Mouse (Mus musculus): ENCODE measurements at regions not wholly inside any gene's neighbourhood (a gene's known extent, or its start where the extent isn't known, plus 50 kb on each side); places are given as distances from the start of the nearest gene placed in this dataset.
A peak's percentile ranks its signal among the peaks of the same experiment; 100 is the strongest.
"Not testable (repeated sequence)": the region's sequence is repeated elsewhere in the genome, so short reads cannot be mapped to it uniquely, and the experiment has no call there.

GRCm38 (mm10) chr8:39426770-39427169 lies 1248.1 kb upstream of the Adam24 start:
- Histone ChIP-seq H3K4me3 (ENCODE audit: low read depth, low read length) (no peak overlapping the region), H3K4me1 (replicated peaks; ENCODE audit: control insufficient read depth, insufficient read depth) (no peaks in the 10 kb centered on the region), H3K4me2 (replicated peaks; ENCODE audit: low read depth) (no peak overlapping the region), H3K27me3 (ENCODE audit: control insufficient read depth, insufficient read depth, low read length) (no peaks in the 10 kb centered on the region), H3K9ac (ENCODE audit: low read length) (no peak overlapping the region), H3K9me3 (ENCODE audit: control insufficient read depth, low read length) (no peaks in the 10 kb centered on the region), H3K36me3 (ENCODE audit: control insufficient read depth, insufficient read depth, low read length) (no peaks in the 10 kb centered on the region), H3K27ac (replicated peaks) (no peak overlapping the region)
- DNase-seq (ENCODE audit: low spot score) (no peak), ATAC-seq (ENCODE audit: low FRiP score, low TSS enrichment) (no peak)
- 86% methylated on average over 2 of the region's 2 CpGs for WGBS
- no peak for TF ChIP-seq EP300 (optimal IDR thresholded peaks at IDR 0.05)
- no peak for TF ChIP-seq CTCF (IDR thresholded peaks at IDR 0.05; ENCODE audit: low read depth)

DNA sequence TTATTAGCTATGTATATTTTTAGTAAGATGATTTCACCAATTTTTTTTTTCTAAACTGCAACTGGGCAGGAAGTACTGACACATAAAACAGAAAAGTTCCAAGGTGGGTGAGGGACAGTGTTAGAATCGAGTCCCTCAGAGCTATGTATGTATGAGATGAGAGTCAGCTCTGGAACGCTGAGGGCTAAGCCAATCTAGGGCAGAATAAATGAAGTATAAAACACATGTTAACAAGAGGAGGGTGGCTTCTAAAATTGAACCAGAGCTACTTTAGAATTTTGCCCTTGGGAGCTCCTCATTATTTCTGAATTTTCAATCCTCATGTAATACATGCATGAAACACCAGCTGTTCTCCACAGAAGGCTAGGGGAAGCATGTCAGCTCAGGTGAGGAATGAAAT lies 1247.5 kb upstream of the Adam24 start:
- Histone ChIP-seq H3K4me2 (replicated peaks; ENCODE audit: low read depth) (no peak overlapping the region), H3K36me3 (ENCODE audit: control insufficient read depth, insufficient read depth, low read length) (no peaks in the 10 kb centered on the region), H3K9me3 (ENCODE audit: control insufficient read depth, low read length) (no peaks in the 10 kb centered on the region), H3K27me3 (ENCODE audit: control insufficient read depth, insufficient read depth, low read length) (no peaks in the 10 kb centered on the region), H3K27ac (replicated peaks) (no peak overlapping the region), H3K4me1 (replicated peaks; ENCODE audit: control insufficient read depth, insufficient read depth) (no peaks in the 10 kb centered on the region), H3K9ac (ENCODE audit: low read length) (no peak overlapping the region), H3K4me3 (ENCODE audit: low read depth, low read length) (no peak overlapping the region)
- ATAC-seq (ENCODE audit: low FRiP score, low TSS enrichment) (no peak), DNase-seq (ENCODE audit: low spot score) (no peak)
- 80% methylated on average over 2 of the region's 2 CpGs for WGBS
- TF ChIP-seq EP300 (optimal IDR thresholded peaks at IDR 0.05) (no peak), CTCF (IDR thresholded peaks at IDR 0.05; ENCODE audit: low read depth) (no peak)

DNA sequence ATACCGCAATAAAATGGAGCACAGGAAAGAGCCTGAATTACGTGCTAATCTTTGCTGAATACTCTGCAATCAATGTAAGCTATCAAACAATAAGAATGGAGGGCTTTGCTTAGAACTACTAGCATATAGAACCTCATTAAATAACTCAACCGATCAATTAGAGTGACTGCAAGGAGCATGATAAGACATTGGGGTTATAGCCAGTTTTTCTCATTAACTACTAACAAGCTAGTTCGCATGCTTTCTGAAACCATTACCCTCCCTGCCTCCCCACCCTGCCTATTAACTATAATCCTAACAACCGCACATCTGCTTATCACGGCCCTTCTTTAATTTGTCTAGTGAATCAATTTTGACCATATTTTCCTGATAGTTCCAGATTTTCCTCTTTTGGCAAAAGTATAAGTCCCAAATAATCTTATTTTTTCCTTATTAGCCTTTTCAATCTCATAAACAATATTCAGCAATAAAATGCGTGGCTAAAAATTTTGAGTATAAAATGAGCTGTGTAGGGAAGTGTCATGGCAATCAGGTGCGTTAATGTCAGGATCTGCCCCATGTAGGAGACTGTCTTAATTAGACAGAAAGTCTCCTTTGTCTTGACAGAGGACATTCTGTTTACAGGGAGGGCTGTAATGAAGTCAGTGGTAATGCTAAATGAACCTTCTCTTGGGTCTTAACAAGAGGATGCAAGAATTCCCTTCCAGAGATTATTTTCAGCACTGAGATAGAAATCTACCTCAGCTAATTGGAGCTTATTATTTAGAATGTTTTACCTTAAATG lies 1234.1 kb upstream of the Adam24 start:
- Histone ChIP-seq H3K27me3 (ENCODE audit: control insufficient read depth, insufficient read depth, low read length) (no peaks in the 10 kb centered on the region), H3K27ac (replicated peaks) (no peak overlapping the region), H3K36me3 (ENCODE audit: control insufficient read depth, insufficient read depth, low read length) (no peaks in the 10 kb centered on the region), H3K4me3 (ENCODE audit: low read depth, low read length) (no peak overlapping the region), H3K4me1 (replicated peaks; ENCODE audit: control insufficient read depth, insufficient read depth) (no peaks in the 10 kb centered on the region), H3K9me3 (ENCODE audit: control insufficient read depth, low read length) (no peaks in the 10 kb centered on the region), H3K4me2 (replicated peaks; ENCODE audit: low read depth) (no peak overlapping the region), H3K9ac (ENCODE audit: low read length) (no peak overlapping the region)
- DNase-seq (ENCODE audit: low spot score) (no peak), ATAC-seq (ENCODE audit: low FRiP score, low TSS enrichment) (no peak)
- WGBS: 85% methylated on average over 8 of the region's 8 CpGs
- TF ChIP-seq CTCF (IDR thresholded peaks at IDR 0.05; ENCODE audit: low read depth) (no peak), EP300 (optimal IDR thresholded peaks at IDR 0.05) (no peak)

GRCm38 (mm10) chr8:39491139-39491538 lies 1183.7 kb upstream of the Adam24 start:
- not testable (repeated sequence) for H3K36me3 ChIP-seq (ENCODE audit: control insufficient read depth, insufficient read depth, low read length); ATAC-seq (ENCODE audit: low FRiP score, low TSS enrichment); H3K4me3 ChIP-seq (ENCODE audit: low read depth, low read length); H3K9ac ChIP-seq (ENCODE audit: low read length); H3K27ac ChIP-seq (replicated peaks); H3K4me2 ChIP-seq (replicated peaks; ENCODE audit: low read depth); DNase-seq (ENCODE audit: low spot score); H3K4me1 ChIP-seq (replicated peaks; ENCODE audit: control insufficient read depth, insufficient read depth); H3K9me3 ChIP-seq (ENCODE audit: control insufficient read depth, low read length); H3K27me3 ChIP-seq (ENCODE audit: control insufficient read depth, insufficient read depth, low read length)
- 31% methylated on average over 8 of the region's 8 CpGs for WGBS

GRCm38 (mm10) chr8:39500419-39500818 lies 1174.5 kb upstream of the Adam24 start:
- H3K27ac ChIP-seq (replicated peaks): no peak overlapping the region
- H3K4me2 ChIP-seq (replicated peaks; ENCODE audit: low read depth): no peak overlapping the region
- ATAC-seq (ENCODE audit: low FRiP score, low TSS enrichment): no peak
- no peaks in the 10 kb centered on the region for H3K36me3 ChIP-seq (ENCODE audit: control insufficient read depth, insufficient read depth, low read length)
- no peaks in the 10 kb centered on the region for H3K9me3 ChIP-seq (ENCODE audit: control insufficient read depth, low read length)
- no peak overlapping the region for H3K4me3 ChIP-seq (ENCODE audit: low read depth, low read length)
- no peak for DNase-seq (ENCODE audit: low spot score)
- no peaks in the 10 kb centered on the region for H3K27me3 ChIP-seq (ENCODE audit: control insufficient read depth, insufficient read depth, low read length)
- peak; percentile 52 for TF ChIP-seq CTCF (IDR thresholded peaks at IDR 0.05; ENCODE audit: low read depth)
- no peak for TF ChIP-seq EP300 (optimal IDR thresholded peaks at IDR 0.05)
- no peak overlapping the region for H3K9ac ChIP-seq (ENCODE audit: low read length)
- H3K4me1 ChIP-seq (replicated peaks; ENCODE audit: control insufficient read depth, insufficient read depth): no peaks in the 10 kb centered on the region

DNA sequence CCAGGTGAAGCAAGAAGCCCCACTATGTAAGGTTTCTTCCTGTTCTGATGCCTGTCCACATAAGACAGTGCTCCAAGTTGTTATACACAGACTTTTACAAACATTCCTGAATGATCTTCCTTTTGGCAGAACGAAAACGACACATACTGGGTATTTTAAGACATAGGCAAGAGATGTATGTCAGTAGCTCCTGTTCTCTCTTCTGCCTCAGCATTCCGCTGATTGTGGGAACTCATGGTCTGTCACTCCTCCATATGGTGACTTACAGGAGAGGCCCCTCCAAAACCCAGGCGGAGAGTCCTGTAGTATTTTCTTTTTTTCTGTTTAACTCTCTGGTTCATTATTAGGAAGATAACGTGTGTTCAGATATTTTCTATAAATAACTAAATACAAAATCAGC lies 1170.6 kb upstream of the Adam24 start:
- H3K4me3 ChIP-seq (ENCODE audit: low read depth, low read length): no peak overlapping the region
- no peak overlapping the region for H3K4me2 ChIP-seq (replicated peaks; ENCODE audit: low read depth)
- H3K9ac ChIP-seq (ENCODE audit: low read length): no peak overlapping the region
- TF ChIP-seq CTCF (IDR thresholded peaks at IDR 0.05; ENCODE audit: low read depth) (no peak), EP300 (optimal IDR thresholded peaks at IDR 0.05) (no peak)
- no peaks in the 10 kb centered on the region for H3K4me1 ChIP-seq (replicated peaks; ENCODE audit: control insufficient read depth, insufficient read depth)
- no peaks in the 10 kb centered on the region for H3K27me3 ChIP-seq (ENCODE audit: control insufficient read depth, insufficient read depth, low read length)
- 72% methylated on average over 5 of the region's 5 CpGs for WGBS
- no peak overlapping the region for H3K27ac ChIP-seq (replicated peaks)
- DNase-seq (ENCODE audit: low spot score) (no peak), ATAC-seq (ENCODE audit: low FRiP score, low TSS enrichment) (no peak)
- no peaks in the 10 kb centered on the region for H3K36me3 ChIP-seq (ENCODE audit: control insufficient read depth, insufficient read depth, low read length)
- H3K9me3 ChIP-seq (ENCODE audit: control insufficient read depth, low read length): no peaks in the 10 kb centered on the region

All from stomach, postnatal 0 days (tissue).